Mouse (Mus musculus) macrophage (primary cell): ENCODE data around the gene Col18a1. TPM values are rescaled to one million over a fixed set of nuclear protein-coding genes. Genes with fewer than 3 reads are reported as not detected.
"Not testable (repeated sequence)": the region's sequence is repeated elsewhere in the genome, so short reads cannot be mapped to it uniquely, and the experiment has no call there.

Experiments used
- H3K27ac ChIP-seq: fragments of 350-480 bp; formaldehyde crosslinking; 2 replicates; pipeline ENCODE4 v1.9.0; 2021
- H3K36me3 ChIP-seq: fragments of 350-480 bp; formaldehyde crosslinking; 2 replicates; pipeline ENCODE4 v1.9.0; 2021; ENCODE audit errors: inconsistent target
- H3K4me3 ChIP-seq: fragments of 350-480 bp; formaldehyde crosslinking; 2 replicates; pipeline ENCODE4 v1.9.0; 2021; ENCODE audit errors: inconsistent target
- H3K79me2 ChIP-seq: fragments of 350-480 bp; formaldehyde crosslinking; 2 replicates; pipeline ENCODE4 v1.9.0; 2021; ENCODE audit errors: inconsistent target
- WGBS: methylation state at CpG from one replicate; pipeline ENCODE4 v1.1.7; 2026; ENCODE audit warnings: inconsistent platforms; ENCODE audit not compliant: missing documents; 5-methylcytosine and 5-hydroxymethylcytosine counted together
- polyA plus RNA-seq: library from polyadenylated mRNA; stranded (reverse); fragments of 250-400 nt; gene quantifications from 3 replicates; pipeline ENCODE4 v1.2.4, GENCODE M21; 2018; ENCODE audit warnings: inconsistent platforms

Gene Col18a1
- polyA plus RNA-seq, 1 experiment from 2014 or later = 3.7 TPM

GRCm38 (mm10) chr10:77135274-77135829 lies 31.0 kb downstream of the Col18a1 start:
- Histone ChIP-seq H3K36me3 (no peaks in the 10 kb centered on the region), H3K79me2 (no peaks in the 10 kb centered on the region), H3K27ac (no peak overlapping the region), H3K4me3 (no peak overlapping the region)
- WGBS = 96% methylated on average over 5 of the region's 5 CpGs

GRCm38 (mm10) chr10:77134807-77135152 lies 31.6 kb downstream of the Col18a1 start:
- WGBS = 91% methylated on average over 5 of the region's 6 CpGs
- H3K79me2 ChIP-seq, H3K27ac ChIP-seq, H3K36me3 ChIP-seq, H3K4me3 ChIP-seq: not testable (repeated sequence)

GRCm38 (mm10) chr10:77133951-77134806 lies 32.2 kb downstream of the Col18a1 start:
- Histone ChIP-seq H3K36me3 (no peaks in the 10 kb centered on the region), H3K27ac (no peak overlapping the region), H3K79me2 (no peaks in the 10 kb centered on the region), H3K4me3 (no peak overlapping the region)
- 72% methylated on average over 13 of the region's 13 CpGs for WGBS

- 98% methylated on average over 11 of the region's 11 CpGs for WGBS
- Histone ChIP-seq H3K4me3 (no peak overlapping the region), H3K36me3 (no peaks in the 10 kb centered on the region), H3K27ac (no peak overlapping the region), H3K79me2 (no peaks in the 10 kb centered on the region)
Measured at GRCm38 (mm10) chr10:77132118-77132517, 34.2 kb downstream of the Col18a1 start.

- no peak overlapping the region for H3K4me3 ChIP-seq
- H3K79me2 ChIP-seq = no peaks in the 10 kb centered on the region
- no peak overlapping the region for H3K27ac ChIP-seq
- no peaks in the 10 kb centered on the region for H3K36me3 ChIP-seq
- 92% methylated on average over 6 of the region's 6 CpGs for WGBS
Measured at GRCm38 (mm10) chr10:77131536-77131935, 34.8 kb downstream of the Col18a1 start.

- no peak overlapping the region for H3K27ac ChIP-seq
- H3K4me3 ChIP-seq = no peak overlapping the region
- WGBS = 48% methylated on average over 13 of the region's 13 CpGs
Measured at GRCm38 (mm10) chr10:77130561-77131240, 35.6 kb downstream of the Col18a1 start.

GRCm38 (mm10) chr10:77129637-77130410 lies 36.5 kb downstream of the Col18a1 start:
- 74% methylated on average over 5 of the region's 6 CpGs for WGBS
- Histone ChIP-seq H3K27ac (no peak overlapping the region), H3K4me3 (no peak overlapping the region), H3K79me2 (no peaks in the 10 kb centered on the region), H3K36me3 (no peaks in the 10 kb centered on the region)

More at GRCm38 (mm10) chr10:77130561-77131240, 35.6 kb downstream of the Col18a1 start:
- H3K79me2 ChIP-seq = no peaks in the 10 kb centered on the region
- no peaks in the 10 kb centered on the region for H3K36me3 ChIP-seq

GRCm38 (mm10) chr10:77127926-77128325 lies 38.4 kb downstream of the Col18a1 start:
- 81% methylated on average over 2 of the region's 2 CpGs for WGBS
- Histone ChIP-seq H3K79me2 (no peaks in the 10 kb centered on the region), H3K27ac (no peak overlapping the region), H3K36me3 (no peaks in the 10 kb centered on the region), H3K4me3 (no peak overlapping the region)

- Histone ChIP-seq H3K79me2 (no peaks in the 10 kb centered on the region), H3K36me3 (no peaks in the 10 kb centered on the region), H3K4me3 (no peak overlapping the region), H3K27ac (no peak overlapping the region)
- WGBS = 83% methylated on average over 2 of the region's 2 CpGs
Measured at GRCm38 (mm10) chr10:77126590-77126989, 39.8 kb downstream of the Col18a1 start.

- Histone ChIP-seq H3K79me2 (no peaks in the 10 kb centered on the region), H3K27ac (no peak overlapping the region), H3K4me3 (no peak overlapping the region), H3K36me3 (no peaks in the 10 kb centered on the region)
- 89% methylated on average over 18 of the region's 18 CpGs for WGBS
Measured at GRCm38 (mm10) chr10:77125078-77125731, 41.1 kb downstream of the Col18a1 start.

GRCm38 (mm10) chr10:77123953-77124352 lies 42.4 kb downstream of the Col18a1 start:
- H3K27ac ChIP-seq = no peak overlapping the region
- no peaks in the 10 kb centered on the region for H3K79me2 ChIP-seq
- H3K4me3 ChIP-seq = no peak overlapping the region
- H3K36me3 ChIP-seq = no peaks in the 10 kb centered on the region
- 90% methylated on average over 8 of the region's 8 CpGs for WGBS

- H3K4me3 ChIP-seq = no peak overlapping the region
- WGBS = 95% methylated on average over 8 of the region's 8 CpGs
- no peak overlapping the region for H3K27ac ChIP-seq
- H3K79me2 ChIP-seq = no peaks in the 10 kb centered on the region
- no peaks in the 10 kb centered on the region for H3K36me3 ChIP-seq
Measured at GRCm38 (mm10) chr10:77121287-77122022, 44.9 kb downstream of the Col18a1 start.

GRCm38 (mm10) chr10:77120501-77120900 lies 45.8 kb downstream of the Col18a1 start:
- Histone ChIP-seq H3K36me3 (no peaks in the 10 kb centered on the region), H3K27ac (no peak overlapping the region), H3K79me2 (no peaks in the 10 kb centered on the region), H3K4me3 (no peak overlapping the region)
- 89% methylated on average over 4 of the region's 4 CpGs for WGBS
